Mouse (Mus musculus) urinary bladder, adult 2 months (tissue): ENCODE measurements around the gene Cyp4x1. TPM values are rescaled to one million over a fixed set of nuclear protein-coding genes. Genes with fewer than 3 reads are reported as not detected.
"Not testable (repeated sequence)": the region's sequence is repeated elsewhere in the genome, so short reads cannot be mapped to it uniquely, and the experiment has no call there.

Experiments
- DNase-seq: peaks from one replicate; pipeline ENCODE4 v3.0.0; 2022; ENCODE audit warnings: low spot score
- polyA plus RNA-seq: library from polyadenylated mRNA; depleted of rRNA; stranded (reverse); fragments of >200 nt; gene quantifications from 2 replicates; pipeline ENCODE4 v1.2.3, GENCODE M21; 2012; rRNA removed

The Cyp4x1 gene
- 0.04 TPM in 1 of 2 replicates, not detected in the other for polyA plus RNA-seq

- no peak for DNase-seq
Measured at GRCm38 (mm10) chr4:115133621-115134295, at the start of gene Cyp4x1. TSS of gene Cyp4x1 (minus strand) at chr4:115134281.

GRCm38 (mm10) chr4:115176201-115176600 lies 42.1 kb upstream of the Cyp4x1 start:
- not testable (repeated sequence) for DNase-seq

DNA sequence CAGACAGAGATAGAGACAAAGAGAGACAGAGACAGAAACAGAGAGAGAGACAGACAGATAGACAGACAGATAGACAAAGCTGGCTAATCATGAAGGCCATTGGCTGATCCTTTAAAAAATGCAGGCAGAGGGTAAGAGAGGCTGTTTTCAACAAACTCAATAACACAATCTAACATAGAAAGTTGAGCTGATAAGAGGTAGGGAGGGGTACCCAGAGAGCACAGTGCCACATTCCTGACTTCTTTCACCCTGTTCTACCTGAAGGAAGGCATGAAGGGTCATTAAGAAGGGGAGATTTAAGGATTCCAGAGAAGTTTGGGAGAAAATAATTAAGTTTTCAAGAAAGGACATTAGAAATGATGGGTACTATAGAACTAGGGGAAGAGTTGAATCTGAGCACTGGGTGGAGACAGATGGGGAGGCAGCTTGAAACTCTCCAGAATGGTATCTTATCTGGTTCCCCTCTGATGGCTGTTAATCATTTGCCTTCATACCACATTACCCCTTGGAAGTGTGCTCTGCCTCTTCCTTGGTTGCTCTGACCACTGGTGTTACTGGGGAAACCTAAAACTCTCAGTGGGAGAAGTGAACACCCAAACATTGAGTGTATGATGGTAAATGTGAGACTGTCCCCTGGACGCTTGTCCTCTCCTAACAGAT lies 40.7 kb upstream of the Cyp4x1 start:
- DNase-seq, result no peak

DNA sequence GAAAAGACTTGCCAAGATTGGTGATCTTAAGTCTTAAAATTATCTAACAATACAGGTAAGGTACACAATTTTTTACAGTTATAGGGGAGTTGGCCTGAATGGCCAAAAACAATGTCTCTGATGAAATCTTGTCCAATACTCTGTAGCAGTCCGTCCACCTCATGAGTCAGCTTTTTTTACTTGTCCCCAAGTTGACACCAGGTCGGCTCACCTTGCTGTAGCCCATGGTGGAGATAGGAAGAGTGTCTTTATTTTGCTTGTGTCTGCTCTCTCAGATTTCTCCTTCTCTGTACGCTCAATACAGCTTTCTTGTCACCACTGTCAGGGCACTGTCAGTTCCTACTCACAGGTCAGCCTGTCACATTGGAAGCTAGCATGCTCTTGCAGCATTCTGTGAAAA lies 24.9 kb upstream of the Cyp4x1 start:
- DNase-seq, result not testable (repeated sequence)

GRCm38 (mm10) chr4:115154723-115155122 lies 20.6 kb upstream of the Cyp4x1 start:
- no peak for DNase-seq

DNA sequence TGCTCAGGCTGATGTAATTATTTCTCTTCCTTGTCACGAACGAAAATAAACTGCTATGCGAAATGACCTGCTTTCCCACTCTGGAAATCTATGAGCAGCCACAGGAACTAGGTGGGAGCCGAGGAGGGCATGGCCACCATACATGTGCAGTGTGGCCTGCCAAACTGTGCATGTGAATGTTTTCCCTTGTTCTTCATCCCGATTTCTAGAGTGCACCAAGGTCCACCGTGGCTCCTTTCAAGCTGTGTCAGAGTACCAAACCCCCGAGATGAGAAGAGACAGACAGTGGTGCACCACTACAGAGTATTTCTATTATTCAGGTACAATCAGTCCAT lies 182 bp upstream of the Cyp4x1 start:
- no peak for DNase-seq

- no peak for DNase-seq
Measured at GRCm38 (mm10) chr4:115133085-115133484, 996 bp downstream of the Cyp4x1 start.

GRCm38 (mm10) chr4:115124713-115125112 lies 9.4 kb downstream of the Cyp4x1 start:
- no peak for DNase-seq

DNA sequence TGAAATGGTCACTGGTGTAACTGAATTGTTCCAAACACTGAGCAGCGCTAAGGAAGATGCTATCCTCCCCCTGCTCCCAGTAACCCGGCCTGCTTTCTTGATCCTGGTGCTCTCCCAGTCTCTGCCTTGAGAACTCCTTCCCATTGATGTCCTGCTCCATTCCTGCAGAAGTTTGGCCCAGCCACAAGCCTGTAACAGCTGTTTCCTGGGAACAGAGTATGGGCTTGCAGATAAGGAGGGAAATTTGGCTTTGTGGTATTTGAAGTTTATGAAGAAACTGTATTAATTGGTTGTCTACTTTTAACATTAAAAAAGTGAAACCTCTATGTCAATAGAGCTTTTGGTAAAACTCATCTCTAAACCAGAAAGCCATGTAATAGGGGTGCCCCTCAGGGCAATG lies 10.6 kb downstream of the Cyp4x1 start:
- DNase-seq, result no peak

DNA sequence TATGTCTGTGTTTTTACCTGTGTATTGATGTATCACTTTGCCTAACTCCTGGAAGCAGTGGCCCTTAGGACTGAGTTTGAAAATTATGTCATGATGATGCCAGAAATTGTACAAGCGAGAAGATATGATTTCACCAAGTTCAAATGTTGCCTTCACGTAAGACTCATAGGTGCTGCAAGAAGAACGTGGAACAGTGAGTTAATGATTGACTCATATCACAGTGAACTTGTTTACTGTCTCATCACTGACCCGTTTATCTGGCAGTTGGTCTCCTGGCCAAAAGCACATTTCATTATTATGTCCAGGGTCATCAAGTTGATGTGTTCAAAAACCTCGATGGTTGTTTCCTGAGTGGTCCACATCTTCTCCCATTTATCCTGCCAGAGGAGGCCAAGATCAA lies 12.5 kb downstream of the Cyp4x1 start:
- DNase-seq, result no peak

- DNase-seq, result no peak
Measured at GRCm38 (mm10) chr4:115121162-115121561, 12.9 kb downstream of the Cyp4x1 start.

DNA sequence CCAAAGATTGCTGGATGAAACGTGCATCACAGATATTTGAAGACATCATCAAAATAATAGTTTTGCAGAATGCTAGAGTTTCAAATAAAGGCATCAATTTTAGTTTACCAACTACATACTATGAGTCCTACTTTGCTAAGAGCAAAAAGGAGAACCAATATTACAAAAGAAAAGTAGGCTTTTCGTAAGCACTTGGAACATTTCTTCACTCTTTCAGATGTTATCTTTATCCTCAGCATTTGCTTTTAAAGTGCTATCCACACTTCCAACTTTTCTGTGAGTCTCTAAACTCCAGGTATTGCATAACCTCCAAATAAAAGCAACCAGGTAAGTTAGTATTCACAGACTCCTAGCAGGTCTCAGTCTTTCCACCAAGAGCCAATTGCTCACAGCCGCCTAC lies 14.4 kb downstream of the Cyp4x1 start:
- no peak for DNase-seq

- no peak for DNase-seq
Measured at GRCm38 (mm10) chr4:115113266-115113665, 20.8 kb downstream of the Cyp4x1 start.

DNA sequence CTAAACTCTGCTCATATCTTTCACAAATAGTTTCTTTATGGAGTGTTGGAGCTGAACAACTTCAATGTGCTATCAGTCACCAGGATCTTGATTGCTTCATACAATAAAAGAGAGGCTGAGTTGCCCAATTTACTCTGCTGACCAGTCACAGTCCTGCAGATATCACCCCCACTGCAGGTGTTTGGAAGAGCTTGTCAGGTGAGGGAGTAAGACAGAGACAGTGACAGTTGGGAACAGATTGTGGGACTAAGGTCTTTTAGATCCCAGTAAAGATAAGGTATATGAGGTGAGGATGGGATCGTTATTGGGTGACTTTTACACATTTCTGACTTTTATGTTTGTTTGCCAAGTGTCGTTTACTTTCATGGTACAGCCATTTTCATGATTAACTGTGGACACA lies 22.9 kb downstream of the Cyp4x1 start:
- DNase-seq, result no peak

GRCm38 (mm10) chr4:115103510-115103909 lies 30.6 kb downstream of the Cyp4x1 start:
- DNase-seq, result no peak

DNA sequence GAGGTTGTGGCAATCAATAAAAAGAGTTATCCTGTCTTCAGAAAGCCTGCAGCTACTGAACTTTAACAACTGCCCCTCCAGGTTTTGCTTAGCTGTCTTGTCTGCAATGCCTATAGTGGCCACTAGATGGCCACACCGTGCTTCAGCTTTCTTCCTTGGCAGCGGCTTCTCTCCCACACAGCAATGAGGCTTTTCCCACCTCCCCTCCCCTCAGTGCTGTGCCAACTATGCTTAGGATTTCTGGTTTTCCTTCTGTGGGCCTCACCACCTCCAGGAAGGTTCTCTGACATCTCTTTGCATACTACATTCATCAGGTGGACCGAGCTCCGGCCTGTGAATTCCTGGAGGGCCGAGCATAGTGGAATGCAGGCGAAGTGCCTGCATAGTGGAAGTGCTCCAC lies 32.4 kb downstream of the Cyp4x1 start:
- DNase-seq, result no peak

- DNase-seq, result no peak
Measured at GRCm38 (mm10) chr4:115097146-115097496, 37.0 kb downstream of the Cyp4x1 start.

DNA sequence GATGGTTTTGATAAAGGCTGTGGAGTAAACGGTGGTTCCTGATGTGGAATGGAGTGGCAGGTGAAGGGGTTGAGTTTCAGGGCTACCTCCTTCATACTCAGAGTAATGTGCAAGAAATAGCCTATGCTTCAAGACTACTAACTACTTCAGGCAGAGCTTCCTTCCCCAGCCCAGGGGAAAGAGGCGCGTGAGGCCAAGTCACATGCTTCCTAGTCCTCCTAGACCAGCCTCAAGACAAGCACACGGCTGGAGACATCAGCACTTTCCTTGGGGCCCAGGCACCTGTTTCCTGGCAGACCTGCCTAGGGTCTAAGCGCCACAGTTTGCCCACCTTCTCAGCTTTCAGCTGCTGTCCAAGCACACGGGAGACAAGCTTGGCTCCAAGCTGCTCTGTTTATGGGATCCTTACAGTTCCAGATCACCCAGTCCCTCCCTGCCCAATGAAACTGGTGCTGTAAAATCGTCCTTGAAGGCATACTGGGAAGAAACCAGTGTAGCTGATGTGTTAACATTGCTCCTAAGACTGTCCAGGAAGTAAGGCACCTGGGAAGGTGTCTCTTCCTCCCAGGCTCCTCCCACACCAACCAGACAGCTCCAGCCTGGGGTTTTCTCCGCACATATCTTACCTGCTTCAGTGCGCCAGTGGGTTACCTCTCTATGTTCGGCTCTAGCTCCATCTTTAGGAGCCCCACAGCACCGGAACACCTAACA lies 37.5 kb downstream of the Cyp4x1 start:
- no peak for DNase-seq

- DNase-seq, result peak; percentile 47
Measured at GRCm38 (mm10) chr4:115095671-115096434, 38.2 kb downstream of the Cyp4x1 start.

DNA sequence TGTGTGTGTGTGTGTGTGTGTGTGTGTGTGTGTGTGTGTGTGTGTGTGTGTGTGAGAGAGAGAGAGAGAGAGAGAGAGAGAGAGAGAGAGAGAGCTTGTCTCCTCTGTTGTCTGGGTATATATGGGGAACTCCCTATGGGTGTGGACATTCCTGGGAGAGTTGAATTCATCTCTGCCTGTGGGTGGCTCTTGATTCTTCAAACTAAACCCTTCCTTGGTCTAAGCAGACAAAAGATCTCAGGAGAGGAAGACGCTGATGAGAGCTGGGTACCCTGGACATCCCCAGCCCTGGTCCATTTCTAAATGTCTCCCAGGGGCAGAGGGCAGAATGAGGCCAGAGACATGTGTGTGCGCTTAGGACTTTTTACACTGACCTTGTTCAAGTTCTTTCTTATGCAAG lies 40.0 kb downstream of the Cyp4x1 start:
- DNase-seq, result no peak

GRCm38 (mm10) chr4:115093331-115093864 lies 40.7 kb downstream of the Cyp4x1 start:
- DNase-seq, result no peak

GRCm38 (mm10) chr4:115091806-115092205 lies 42.3 kb downstream of the Cyp4x1 start:
- DNase-seq, result no peak
